Mouse (Mus musculus): Measurements from ENCODE around the gene Ppm1m. TPM values are rescaled to one million over a fixed set of nuclear protein-coding genes. Genes with fewer than 3 reads are reported as not detected.

Ppm1m gene
- polyA plus RNA-seq, 1 experiment from 2014 or later = 25.0 TPM

DNA sequence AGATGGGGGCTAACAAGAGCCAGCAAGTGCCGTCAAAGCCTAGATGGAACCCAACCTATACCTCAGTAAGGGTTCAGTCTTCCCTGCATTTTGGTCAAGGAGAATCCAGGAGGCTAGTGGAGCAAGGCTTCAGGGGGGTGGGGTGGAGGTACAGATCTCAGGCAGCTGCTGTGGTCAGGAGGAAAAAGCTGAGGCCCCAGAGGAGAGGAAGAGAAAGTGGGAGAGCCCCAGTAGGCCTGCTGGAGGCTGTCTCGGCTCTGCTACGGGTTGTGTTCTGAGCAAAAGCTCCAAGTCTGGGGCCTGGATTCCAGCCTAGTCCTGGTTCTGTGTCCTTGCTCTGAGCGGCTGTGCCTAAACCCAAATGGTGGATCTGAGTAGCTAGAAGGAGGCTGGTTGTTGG, 23.4 kb upstream of the Ppm1m start:
- H3K27me3 ChIP-seq (ENCODE audit: control insufficient read depth, insufficient read depth, low read length) = peaks cover 15% of the 10 kb centered on the region
- H3K4me1 ChIP-seq (ENCODE audit: control insufficient read depth, insufficient read depth, low read length) = peaks cover 7% of the 10 kb centered on the region
- ATAC-seq (replicated peaks; ENCODE audit: extremely low read depth, insufficient read depth, low FRiP score) = no peak
- H3K36me3 ChIP-seq (ENCODE audit: control insufficient read depth, insufficient read depth) = no peaks in the 10 kb centered on the region
- H3K9me3 ChIP-seq (replicated peaks; ENCODE audit: control insufficient read depth, low read length) = no peaks in the 10 kb centered on the region
- no peak overlapping the region for H3K4me3 ChIP-seq (ENCODE audit: low read length)
- H3K4me2 ChIP-seq (ENCODE audit: low read depth, low read length) = no peak overlapping the region
- H3K9ac ChIP-seq (ENCODE audit: low read length) = no peak overlapping the region
- H3K27ac ChIP-seq (ENCODE audit: low read length) = no peak overlapping the region
- WGBS = 76% methylated on average over 4 of the region's 4 CpGs

DNA sequence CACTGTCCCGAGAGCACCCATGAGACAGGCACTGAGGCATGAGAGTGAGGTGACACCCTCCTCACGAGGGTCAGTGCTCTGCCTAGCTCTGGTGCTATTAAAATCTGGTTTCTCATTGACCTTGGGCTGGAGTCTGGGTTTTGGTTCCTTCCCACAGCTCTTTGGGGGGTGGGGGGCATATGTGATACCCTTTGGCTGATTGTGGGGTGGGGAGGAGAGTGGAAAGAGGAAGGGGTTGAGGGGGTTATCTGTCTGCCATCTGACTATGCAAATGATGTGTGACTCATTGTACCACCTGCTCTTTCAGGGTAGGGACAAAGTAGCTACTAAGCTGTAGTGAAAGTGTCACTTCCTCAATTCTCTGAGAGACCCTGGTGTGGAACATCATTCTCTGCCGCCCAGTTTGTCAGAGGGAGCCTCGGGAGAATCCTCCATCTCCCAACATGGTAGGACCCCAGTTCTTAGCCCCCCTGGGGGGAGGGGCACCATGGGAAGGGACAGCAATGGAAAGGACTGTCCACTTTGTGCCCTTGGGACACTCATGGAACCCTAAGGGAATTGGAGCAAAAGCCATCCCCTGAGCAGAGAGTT, 22.8 kb upstream of the Ppm1m start, which contains the start of gene Tlr9:
Gene Tlr9, plus strand, starts transcription at position 338 of the 591 bp plus-strand sequence.
- 51% methylated on average over 4 of the region's 4 CpGs for WGBS
- peaks cover 4% of the 10 kb centered on the region for H3K4me1 ChIP-seq (ENCODE audit: control insufficient read depth, insufficient read depth, low read length)
- H3K4me3 ChIP-seq (ENCODE audit: low read length) = no peak within 1 kb of the TSS
- no peak for ATAC-seq (replicated peaks; ENCODE audit: extremely low read depth, insufficient read depth, low FRiP score)
- H3K27ac ChIP-seq (ENCODE audit: low read length) = no peak within 1 kb of the TSS
- H3K36me3 ChIP-seq (ENCODE audit: control insufficient read depth, insufficient read depth) = no peaks in the 10 kb centered on the region
- H3K9ac ChIP-seq (ENCODE audit: low read length) = no peak within 1 kb of the TSS
- no peaks in the 10 kb centered on the region for H3K9me3 ChIP-seq (replicated peaks; ENCODE audit: control insufficient read depth, low read length)
- peaks cover 15% of the 10 kb centered on the region for H3K27me3 ChIP-seq (ENCODE audit: control insufficient read depth, insufficient read depth, low read length)
- no peak within 1 kb of the TSS for H3K4me2 ChIP-seq (ENCODE audit: low read depth, low read length)

DNA sequence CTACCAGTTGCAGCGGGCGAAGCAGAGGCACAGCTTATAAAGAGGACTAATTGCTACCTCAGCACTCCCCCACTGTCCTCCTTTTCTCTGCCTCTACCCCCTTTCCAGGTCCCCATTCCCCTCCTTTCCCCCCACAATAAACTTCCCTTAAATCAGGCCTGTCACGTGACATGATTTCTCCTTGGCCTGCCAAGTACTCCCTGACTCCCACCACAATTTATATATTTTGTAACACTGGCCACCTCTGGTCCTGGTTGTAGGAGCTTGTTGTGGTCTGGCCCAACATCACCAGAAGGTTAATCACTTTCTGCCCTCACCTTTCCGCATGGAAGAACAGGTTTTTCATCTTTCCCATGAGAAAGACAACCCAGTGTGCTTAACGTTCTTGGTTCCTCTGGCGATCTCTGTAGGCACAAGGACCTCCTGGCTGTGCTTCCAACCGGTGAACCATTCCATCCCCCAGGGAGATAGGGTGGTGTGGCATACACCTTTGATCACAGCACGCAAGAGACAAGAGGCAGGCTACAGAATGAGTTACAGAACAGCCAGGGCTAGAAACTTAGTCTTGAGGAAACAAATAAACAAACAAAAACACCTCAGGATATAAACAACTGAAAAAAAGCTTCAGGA, 21.5 kb upstream of the Ppm1m start:
- WGBS = 62% methylated on average over 8 of the region's 8 CpGs
- no peak overlapping the region for H3K9ac ChIP-seq (ENCODE audit: low read length)
- ATAC-seq (replicated peaks; ENCODE audit: extremely low read depth, insufficient read depth, low FRiP score) = no peak
- no peaks in the 10 kb centered on the region for H3K9me3 ChIP-seq (replicated peaks; ENCODE audit: control insufficient read depth, low read length)
- H3K4me1 ChIP-seq (ENCODE audit: control insufficient read depth, insufficient read depth, low read length) = peaks cover 4% of the 10 kb centered on the region
- H3K4me2 ChIP-seq (ENCODE audit: low read depth, low read length) = no peak overlapping the region
- H3K27ac ChIP-seq (ENCODE audit: low read length) = no peak overlapping the region
- no peaks in the 10 kb centered on the region for H3K36me3 ChIP-seq (ENCODE audit: control insufficient read depth, insufficient read depth)
- H3K27me3 ChIP-seq (ENCODE audit: control insufficient read depth, insufficient read depth, low read length) = peaks cover 15% of the 10 kb centered on the region
- H3K4me3 ChIP-seq (ENCODE audit: low read length) = no peak overlapping the region

DNA sequence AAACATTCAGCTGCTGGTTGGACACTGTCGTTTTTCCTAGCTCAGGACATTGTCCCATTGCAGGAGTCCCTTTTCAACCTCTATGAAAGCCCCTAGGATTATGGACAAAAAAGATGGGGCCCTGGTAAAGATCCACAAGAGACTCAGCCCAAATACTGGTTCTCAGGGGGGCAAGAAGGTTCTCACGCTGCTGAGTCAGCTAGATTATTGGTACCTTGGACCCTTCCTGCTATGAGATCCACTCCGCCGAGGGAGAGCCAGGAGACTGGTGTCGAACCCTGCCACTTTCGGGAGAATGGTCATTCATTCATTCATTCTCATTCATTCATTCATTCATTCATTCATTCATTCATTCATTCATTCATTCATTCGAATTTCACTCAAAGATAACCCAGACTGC, 17.4 kb upstream of the Ppm1m start:
- 84% methylated on average over 7 of the region's 7 CpGs for WGBS
- ATAC-seq (replicated peaks; ENCODE audit: extremely low read depth, insufficient read depth, low FRiP score) = no peak
- Histone ChIP-seq H3K4me3 (ENCODE audit: low read length) (no peak overlapping the region), H3K9me3 (replicated peaks; ENCODE audit: control insufficient read depth, low read length) (no peaks in the 10 kb centered on the region), H3K27me3 (ENCODE audit: control insufficient read depth, insufficient read depth, low read length) (no peaks in the 10 kb centered on the region), H3K4me1 (ENCODE audit: control insufficient read depth, insufficient read depth, low read length) (peaks cover 2% of the 10 kb centered on the region; the same call in 1 of the 2 replicates), H3K36me3 (ENCODE audit: control insufficient read depth, insufficient read depth) (peaks cover 25% of the 10 kb centered on the region), H3K4me2 (ENCODE audit: low read depth, low read length) (no peak overlapping the region), H3K27ac (ENCODE audit: low read length) (no peak overlapping the region), H3K9ac (ENCODE audit: low read length) (no peak overlapping the region)

DNA sequence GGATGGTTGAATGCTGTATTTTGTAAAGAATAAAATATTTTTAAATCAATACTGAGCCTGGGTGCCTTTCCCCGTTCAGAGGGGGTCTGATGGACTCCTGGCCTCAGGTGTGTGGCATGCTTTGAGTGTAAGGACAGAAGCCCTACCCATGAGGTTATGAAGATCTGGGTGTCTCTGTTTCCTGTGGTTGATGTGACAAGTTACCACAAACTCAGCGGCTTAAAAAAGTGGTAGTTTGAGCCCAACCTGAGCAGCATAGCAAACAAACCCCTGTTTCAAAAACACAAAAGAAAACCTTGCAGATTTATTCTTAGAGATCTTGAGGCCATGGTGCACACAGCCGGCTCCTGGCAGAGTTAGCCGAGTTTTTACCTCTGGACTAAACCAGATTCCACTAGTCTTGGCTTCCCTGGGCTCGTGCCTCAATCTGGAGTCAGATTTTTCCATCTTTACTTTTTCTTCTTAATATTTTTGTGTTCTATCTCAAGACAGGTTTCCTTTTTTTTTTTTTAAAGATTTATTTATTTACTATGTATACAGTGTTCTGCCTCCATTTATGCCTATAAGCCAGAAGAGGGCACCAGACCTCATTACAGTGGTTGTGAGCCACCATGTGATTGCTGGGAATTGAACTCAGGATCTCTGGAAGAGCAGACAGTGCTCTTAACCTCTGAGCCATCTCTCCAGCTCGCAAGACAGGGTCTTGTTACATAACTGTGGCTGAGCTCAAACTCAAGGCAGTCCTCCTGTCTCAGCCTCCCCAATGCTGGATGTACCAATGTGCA, 16.0 kb upstream of the Ppm1m start:
- H3K4me1 ChIP-seq (ENCODE audit: control insufficient read depth, insufficient read depth, low read length) = peaks cover 8% of the 10 kb centered on the region
- H3K4me3 ChIP-seq (ENCODE audit: low read length) = no peak overlapping the region
- ATAC-seq (replicated peaks; ENCODE audit: extremely low read depth, insufficient read depth, low FRiP score) = no peak
- no peaks in the 10 kb centered on the region for H3K9me3 ChIP-seq (replicated peaks; ENCODE audit: control insufficient read depth, low read length)
- no peak overlapping the region for H3K27ac ChIP-seq (ENCODE audit: low read length)
- H3K4me2 ChIP-seq (ENCODE audit: low read depth, low read length) = no peak overlapping the region
- no peaks in the 10 kb centered on the region for H3K27me3 ChIP-seq (ENCODE audit: control insufficient read depth, insufficient read depth, low read length)
- 84% methylated on average over 6 of the region's 6 CpGs for WGBS
- peaks cover 25% of the 10 kb centered on the region for H3K36me3 ChIP-seq (ENCODE audit: control insufficient read depth, insufficient read depth)
- H3K9ac ChIP-seq (ENCODE audit: low read length) = no peak overlapping the region

DNA sequence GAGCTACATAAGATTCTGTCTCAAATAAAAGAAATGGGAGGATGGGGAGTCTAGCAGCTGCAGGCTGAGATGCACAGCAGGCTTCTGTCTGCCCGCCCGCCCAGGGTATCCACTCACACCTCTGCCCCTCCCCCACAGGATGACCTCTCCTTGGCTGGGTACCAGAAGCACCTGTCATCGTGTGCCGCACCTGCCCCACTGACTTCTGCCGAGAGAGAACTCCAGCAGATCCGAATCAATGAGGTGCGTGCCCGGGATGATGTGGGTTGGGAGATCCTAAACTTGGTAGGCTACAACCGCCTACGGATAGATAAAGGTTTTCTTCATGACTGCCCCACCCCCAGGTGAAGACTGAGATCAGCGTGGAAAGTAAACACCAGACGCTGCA, 13.0 kb upstream of the Ppm1m start:
- 79% methylated on average over 12 of the region's 12 CpGs for WGBS
- Histone ChIP-seq H3K9me3 (replicated peaks; ENCODE audit: control insufficient read depth, low read length) (no peaks in the 10 kb centered on the region), H3K9ac (ENCODE audit: low read length) (no peak overlapping the region), H3K4me2 (ENCODE audit: low read depth, low read length) (no peak overlapping the region), H3K4me3 (ENCODE audit: low read length) (no peak overlapping the region), H3K27ac (ENCODE audit: low read length) (no peak overlapping the region), H3K4me1 (ENCODE audit: control insufficient read depth, insufficient read depth, low read length) (peaks cover 8% of the 10 kb centered on the region), H3K36me3 (ENCODE audit: control insufficient read depth, insufficient read depth) (peaks cover 25% of the 10 kb centered on the region), H3K27me3 (ENCODE audit: control insufficient read depth, insufficient read depth, low read length) (no peaks in the 10 kb centered on the region)
- no peak for ATAC-seq (replicated peaks; ENCODE audit: extremely low read depth, insufficient read depth, low FRiP score)

DNA sequence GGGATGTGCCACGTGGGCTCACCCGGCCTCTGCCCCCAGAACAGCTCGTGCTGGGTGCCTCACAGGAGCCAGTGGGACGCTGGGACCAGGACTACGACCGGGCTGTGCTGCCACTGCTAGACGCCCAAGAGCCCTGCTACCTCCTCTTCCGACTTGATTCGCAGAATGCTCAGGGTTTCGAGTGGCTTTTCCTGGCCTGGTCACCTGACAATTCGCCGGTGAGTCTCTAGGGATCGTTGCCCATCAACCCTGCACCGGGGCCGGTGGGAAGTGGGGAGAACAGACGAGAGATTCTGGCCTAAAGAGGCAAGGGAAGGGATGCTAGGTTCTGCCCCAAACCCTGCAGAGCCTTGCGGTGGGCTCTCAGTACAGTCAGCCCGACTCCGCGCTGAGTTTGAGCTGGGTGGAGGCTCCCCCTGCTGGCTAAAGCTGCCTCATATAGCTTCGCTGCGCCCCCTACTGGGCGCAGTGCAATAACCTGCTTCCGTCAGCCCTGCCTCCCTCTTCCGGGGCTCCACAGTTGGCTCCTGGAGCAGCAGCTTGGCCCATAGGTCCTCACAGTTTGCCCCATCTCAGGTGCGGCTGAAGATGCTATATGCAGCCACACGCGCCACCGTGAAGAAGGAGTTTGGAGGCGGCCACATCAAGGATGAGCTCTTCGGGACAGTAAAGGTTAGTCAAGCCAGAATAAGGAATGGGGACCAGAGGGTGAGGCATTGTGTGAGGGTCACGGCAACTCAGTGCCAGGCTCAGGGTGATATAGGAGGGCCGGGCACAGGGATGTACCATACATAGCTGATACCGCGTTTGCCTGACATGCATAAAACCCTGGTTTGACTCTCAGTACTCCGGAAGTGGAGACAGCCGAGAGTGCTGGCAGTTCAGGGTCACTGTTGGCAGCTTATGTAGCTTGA, 12.4 kb upstream of the Ppm1m start:
- peak overlapping the region; percentile 65 for H3K4me2 ChIP-seq (ENCODE audit: low read depth, low read length)
- peak; percentile 68 for ATAC-seq (replicated peaks; ENCODE audit: extremely low read depth, insufficient read depth, low FRiP score)
- peak overlapping the region; percentile 45 for H3K4me3 ChIP-seq (ENCODE audit: low read length)
- H3K4me1 ChIP-seq (ENCODE audit: control insufficient read depth, insufficient read depth, low read length) = peaks cover 9% of the 10 kb centered on the region
- H3K27ac ChIP-seq (ENCODE audit: low read length) = peak overlapping the region; percentile 57
- no peaks in the 10 kb centered on the region for H3K9me3 ChIP-seq (replicated peaks; ENCODE audit: control insufficient read depth, low read length)
- no peaks in the 10 kb centered on the region for H3K27me3 ChIP-seq (ENCODE audit: control insufficient read depth, insufficient read depth, low read length)
- 23% methylated on average over 37 of the region's 37 CpGs for WGBS
- peak overlapping the region; percentile 70 for H3K9ac ChIP-seq (ENCODE audit: low read length)
- peaks cover 25% of the 10 kb centered on the region for H3K36me3 ChIP-seq (ENCODE audit: control insufficient read depth, insufficient read depth)

DNA sequence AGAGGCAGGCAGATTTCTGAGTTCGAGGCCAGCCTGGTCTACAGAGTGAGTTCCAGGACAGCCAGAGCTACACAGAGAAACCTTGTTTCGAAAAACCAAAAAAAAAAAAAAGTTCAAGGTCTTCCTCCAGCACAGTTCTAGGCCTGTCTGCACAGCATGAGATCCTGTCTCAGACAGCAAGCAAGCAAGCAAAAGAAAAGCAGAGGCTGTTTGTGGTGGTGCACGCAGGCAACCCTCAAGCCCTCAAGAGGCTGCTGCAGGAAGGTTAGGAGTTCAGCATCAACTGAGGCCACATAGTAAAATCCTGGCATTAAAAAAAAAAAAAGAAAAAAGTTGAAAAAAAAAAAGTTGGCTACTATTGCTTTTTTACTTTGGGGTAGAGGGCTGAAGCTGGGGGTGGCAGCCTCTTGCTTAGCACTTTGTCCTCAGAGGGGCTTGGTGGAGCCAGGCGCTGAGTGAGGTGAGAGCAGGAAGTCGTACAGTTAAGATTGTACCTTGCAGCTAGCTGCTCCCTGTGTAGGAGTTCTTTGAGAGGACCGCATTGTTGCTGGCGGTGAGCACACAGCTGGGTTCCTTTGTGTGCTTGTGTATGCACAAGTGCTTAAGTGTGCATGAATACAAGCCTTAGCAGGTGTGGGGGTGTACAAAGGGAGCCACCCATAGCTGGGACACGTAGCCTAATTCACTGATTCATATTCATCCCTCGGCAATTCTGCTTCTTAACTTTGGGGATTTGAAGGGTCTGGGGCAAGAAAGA, 11.5 kb upstream of the Ppm1m start:
- Histone ChIP-seq H3K9ac (ENCODE audit: low read length) (peak overlapping the region; percentile 70), H3K4me3 (ENCODE audit: low read length) (no peak overlapping the region), H3K36me3 (ENCODE audit: control insufficient read depth, insufficient read depth) (peaks cover 25% of the 10 kb centered on the region), H3K4me1 (ENCODE audit: control insufficient read depth, insufficient read depth, low read length) (peaks cover 16% of the 10 kb centered on the region), H3K27ac (ENCODE audit: low read length) (peak overlapping the region; percentile 57), H3K27me3 (ENCODE audit: control insufficient read depth, insufficient read depth, low read length) (no peaks in the 10 kb centered on the region), H3K4me2 (ENCODE audit: low read depth, low read length) (peak overlapping the region; percentile 65; the same call in 1 of the 2 replicates), H3K9me3 (replicated peaks; ENCODE audit: control insufficient read depth, low read length) (no peaks in the 10 kb centered on the region)
- 59% methylated on average over 9 of the region's 9 CpGs for WGBS
- no peak for ATAC-seq (replicated peaks; ENCODE audit: extremely low read depth, insufficient read depth, low FRiP score)
